Mouse (Mus musculus) cerebellum, adult 2 months (tissue): ENCODE data around the gene Tmem253.

Experiments used
- CTCF ChIP-seq: fragments of 200-500 bp; IDR thresholded peaks from 2 replicates; pipeline ENCODE4 v1.5.1; 2011; ENCODE audit warnings: low read depth, mild to moderate bottlenecking, control low read depth, low read length, moderate library complexity, borderline replicate concordance; ENCODE audit not compliant: insufficient read depth
- POLR2A ChIP-seq: fragments of 200-500 bp; IDR thresholded peaks from 2 replicates; pipeline ENCODE4 v1.6.1; 2011; ENCODE audit warnings: low read length, control low read depth, borderline replicate concordance; ENCODE audit not compliant: insufficient read depth

- TF ChIP-seq CTCF: no peak
- no peak for TF ChIP-seq POLR2A
Observed at GRCm38 (mm10) chr14:52009361-52009760, 6.1 kb upstream of the Tmem253 start.
